Mouse (Mus musculus): Measurements from ENCODE around the gene Smok3a. TPM values are rescaled to one million over a fixed set of nuclear protein-coding genes. Genes with fewer than 3 reads are reported as not detected.
"Not testable (repeated sequence)": the region's sequence is repeated elsewhere in the genome, so short reads cannot be mapped to it uniquely, and the experiment has no call there.

Smok3a gene
- total and polyA plus RNA-seq, 2 experiments from 2014 or later = not detected

- Histone ChIP-seq H3K9ac (replicated peaks; ENCODE audit: low read length, poor library complexity, severe bottlenecking) (no peak overlapping the region), H3K27me3 (ENCODE audit: insufficient read depth, low read length) (no peaks in the 10 kb centered on the region), H3K4me2 (ENCODE audit: low read depth, low read length, poor library complexity, severe bottlenecking) (no peak overlapping the region), H3K4me3 (ENCODE audit: low read depth, low read length) (no peak overlapping the region), H3K27ac (ENCODE audit: low read depth, low read length) (no peak overlapping the region), H3K36me3 (ENCODE audit: insufficient read depth, low read length) (no peaks in the 10 kb centered on the region), H3K9me3 (ENCODE audit: low read length) (no peaks in the 10 kb centered on the region), H3K4me1 (ENCODE audit: insufficient read depth, low read length) (no peaks in the 10 kb centered on the region)
- no peak for DNase-seq (ENCODE audit: low spot score)
- no peak for TF ChIP-seq CTCF (IDR thresholded peaks at IDR 0.05)
- no peak for ATAC-seq (ENCODE audit: low FRiP score)
Measured at GRCm38 (mm10) chr5:138016997-138017396, 4.1 kb upstream of the Smok3a start.

GRCm38 (mm10) chr5:138019577-138019976 lies 1.5 kb upstream of the Smok3a start:
- not testable (repeated sequence) for H3K9ac ChIP-seq (replicated peaks; ENCODE audit: low read length, poor library complexity, severe bottlenecking); DNase-seq (ENCODE audit: low spot score); H3K27me3 ChIP-seq (ENCODE audit: insufficient read depth, low read length); H3K4me2 ChIP-seq (ENCODE audit: low read depth, low read length, poor library complexity, severe bottlenecking); H3K27ac ChIP-seq (ENCODE audit: low read depth, low read length); H3K9me3 ChIP-seq (ENCODE audit: low read length); ATAC-seq (ENCODE audit: low FRiP score); H3K4me3 ChIP-seq (ENCODE audit: low read depth, low read length); H3K36me3 ChIP-seq (ENCODE audit: insufficient read depth, low read length); H3K4me1 ChIP-seq (ENCODE audit: insufficient read depth, low read length)
- 90% methylated on average over 3 of the region's 4 CpGs for WGBS

GRCm38 (mm10) chr5:138052894-138053293 lies 31.8 kb downstream of the Smok3a start, which contains the start of gene Smok3c:
Gene Smok3c, plus strand, starts transcription at chr5:138053194.
- no CpG with 5 or more reads among the region's 5 CpGs for WGBS
- not testable (repeated sequence) for H3K9ac ChIP-seq (replicated peaks; ENCODE audit: low read length, poor library complexity, severe bottlenecking); H3K36me3 ChIP-seq (ENCODE audit: insufficient read depth, low read length); H3K4me3 ChIP-seq (ENCODE audit: low read depth, low read length); H3K27me3 ChIP-seq (ENCODE audit: insufficient read depth, low read length); H3K27ac ChIP-seq (ENCODE audit: low read depth, low read length); H3K9me3 ChIP-seq (ENCODE audit: low read length); H3K4me2 ChIP-seq (ENCODE audit: low read depth, low read length, poor library complexity, severe bottlenecking); H3K4me1 ChIP-seq (ENCODE audit: insufficient read depth, low read length); DNase-seq (ENCODE audit: low spot score); ATAC-seq (ENCODE audit: low FRiP score)

- H3K4me2 ChIP-seq (ENCODE audit: low read depth, low read length, poor library complexity, severe bottlenecking) = no peak overlapping the region
- H3K4me1 ChIP-seq (ENCODE audit: insufficient read depth, low read length) = no peaks in the 10 kb centered on the region
- 82% methylated on average over 4 of the region's 4 CpGs for WGBS
- ATAC-seq (ENCODE audit: low FRiP score) (no peak), DNase-seq (ENCODE audit: low spot score) (no peak)
- no peak overlapping the region for H3K27ac ChIP-seq (ENCODE audit: low read depth, low read length)
- H3K9ac ChIP-seq (replicated peaks; ENCODE audit: low read length, poor library complexity, severe bottlenecking) = no peak overlapping the region
- no peaks in the 10 kb centered on the region for H3K27me3 ChIP-seq (ENCODE audit: insufficient read depth, low read length)
- no peaks in the 10 kb centered on the region for H3K36me3 ChIP-seq (ENCODE audit: insufficient read depth, low read length)
- no peak for TF ChIP-seq CTCF (IDR thresholded peaks at IDR 0.05)
- H3K9me3 ChIP-seq (ENCODE audit: low read length) = no peaks in the 10 kb centered on the region
- H3K4me3 ChIP-seq (ENCODE audit: low read depth, low read length) = no peak overlapping the region
Measured at GRCm38 (mm10) chr5:138073803-138074202, 52.7 kb downstream of the Smok3a start.

- no peak for TF ChIP-seq CTCF (IDR thresholded peaks at IDR 0.05)
- H3K4me2 ChIP-seq (ENCODE audit: low read depth, low read length, poor library complexity, severe bottlenecking) = no peak overlapping the region
- H3K27me3 ChIP-seq (ENCODE audit: insufficient read depth, low read length) = no peaks in the 10 kb centered on the region
- H3K36me3 ChIP-seq (ENCODE audit: insufficient read depth, low read length) = no peaks in the 10 kb centered on the region
- no peak overlapping the region for H3K27ac ChIP-seq (ENCODE audit: low read depth, low read length)
- 74% methylated on average over 3 of the region's 3 CpGs for WGBS
- DNase-seq (ENCODE audit: low spot score) (no peak), ATAC-seq (ENCODE audit: low FRiP score) (no peak)
- no peaks in the 10 kb centered on the region for H3K4me1 ChIP-seq (ENCODE audit: insufficient read depth, low read length)
- H3K9ac ChIP-seq (replicated peaks; ENCODE audit: low read length, poor library complexity, severe bottlenecking) = no peak overlapping the region
- no peaks in the 10 kb centered on the region for H3K9me3 ChIP-seq (ENCODE audit: low read length)
- H3K4me3 ChIP-seq (ENCODE audit: low read depth, low read length) = no peak overlapping the region
Measured at GRCm38 (mm10) chr5:138075684-138076083, 54.6 kb downstream of the Smok3a start.

GRCm38 (mm10) chr5:138076148-138076547 lies 55.1 kb downstream of the Smok3a start:
- WGBS = 57% methylated on average over 2 of the region's 2 CpGs
- no peak for ATAC-seq (ENCODE audit: low FRiP score)
- no peak overlapping the region for H3K4me2 ChIP-seq (ENCODE audit: low read depth, low read length, poor library complexity, severe bottlenecking)
- DNase-seq (ENCODE audit: low spot score) = no peak
- H3K9ac ChIP-seq (replicated peaks; ENCODE audit: low read length, poor library complexity, severe bottlenecking) = no peak overlapping the region
- H3K27me3 ChIP-seq (ENCODE audit: insufficient read depth, low read length) = no peaks in the 10 kb centered on the region
- H3K36me3 ChIP-seq (ENCODE audit: insufficient read depth, low read length) = no peaks in the 10 kb centered on the region
- TF ChIP-seq CTCF (IDR thresholded peaks at IDR 0.05) = no peak
- no peaks in the 10 kb centered on the region for H3K9me3 ChIP-seq (ENCODE audit: low read length)
- no peak overlapping the region for H3K27ac ChIP-seq (ENCODE audit: low read depth, low read length)
- H3K4me1 ChIP-seq (ENCODE audit: insufficient read depth, low read length) = no peaks in the 10 kb centered on the region
- H3K4me3 ChIP-seq (ENCODE audit: low read depth, low read length) = no peak overlapping the region

Measured in midbrain, postnatal 0 days (tissue).